Mouse (Mus musculus): ENCODE measurements around the gene Ppm1n.

Ppm1n gene

DNA sequence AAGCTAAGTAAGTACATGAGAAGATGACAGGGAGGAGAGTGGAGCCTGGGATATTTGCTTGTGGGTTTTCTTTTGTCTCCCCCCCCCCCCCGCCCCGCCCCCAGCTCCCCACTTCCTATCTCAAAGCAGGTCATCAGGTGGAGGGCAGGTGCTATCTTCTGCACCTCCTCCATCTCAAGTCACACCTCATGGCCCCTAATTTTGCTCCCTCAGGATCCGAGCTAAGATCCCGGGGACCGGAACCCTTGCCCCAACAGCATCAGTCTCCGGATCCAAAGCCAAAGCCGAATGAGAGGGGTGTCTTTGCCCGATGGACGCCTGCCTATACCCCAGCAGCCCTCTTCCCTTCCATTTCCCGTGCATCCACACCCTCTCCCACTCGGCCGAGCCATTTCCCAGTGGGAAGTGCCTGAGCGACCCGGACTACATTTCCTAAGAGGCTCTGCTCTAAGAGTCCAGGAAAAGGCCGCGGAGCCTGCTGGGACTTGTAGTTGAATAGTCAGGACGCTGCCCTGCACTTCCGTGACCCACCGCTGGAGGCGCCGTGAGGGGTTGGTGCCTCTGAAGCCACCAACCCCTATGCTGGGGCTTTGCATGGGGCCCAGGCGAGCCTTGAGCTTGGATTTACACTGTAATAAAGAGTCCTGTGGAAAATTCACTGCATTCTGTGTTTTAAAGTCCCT, 15.8 kb upstream of the Ppm1n start:
- in situ Hi-C loops (cut with MboI; ENCODE audit: low pct_unique_long_range_greater_than_20kb in 1 of 2, low sequenced_read_pairs in 2 of 2, unreplicated experiment in 1 of 2): no loop called here

DNA sequence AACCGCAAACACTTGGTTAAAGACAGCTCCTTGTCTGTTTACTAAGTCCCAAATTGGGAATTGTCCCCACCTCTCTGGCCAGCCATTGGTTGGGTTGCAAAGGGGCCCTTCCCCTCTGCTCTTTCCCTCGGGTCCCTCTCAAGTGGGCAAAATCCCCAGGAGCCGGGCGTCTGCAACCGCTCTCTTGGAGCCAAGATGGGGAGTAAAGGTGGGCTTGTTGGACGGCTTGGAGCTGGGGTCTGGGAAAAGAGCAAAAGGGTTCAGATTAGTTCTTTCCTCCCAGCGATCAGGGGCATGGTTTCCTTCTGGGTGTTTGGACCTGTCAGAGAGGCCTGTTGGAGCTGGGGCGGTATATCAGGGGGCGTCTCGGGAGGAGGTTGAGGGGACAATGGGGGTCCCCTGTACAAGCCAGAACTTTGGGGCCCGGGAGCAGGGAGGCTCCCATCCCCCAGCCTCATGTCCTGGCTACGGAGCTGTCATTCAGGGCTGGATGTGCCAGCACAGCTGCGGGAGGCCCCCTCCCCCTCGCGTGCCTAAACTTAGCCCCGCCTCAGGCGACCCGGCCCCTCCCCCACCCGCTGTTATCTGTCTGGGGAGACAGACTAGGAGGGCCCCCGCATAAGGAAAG, 11.2 kb upstream of the Ppm1n start:
- in situ Hi-C loops (cut with MboI; ENCODE audit: low pct_unique_long_range_greater_than_20kb in 1 of 2, low sequenced_read_pairs in 2 of 2, unreplicated experiment in 1 of 2): no loop called here

GRCm38 (mm10) chr7:19284763-19285162, 4.9 kb upstream of the Ppm1n start:
- in situ Hi-C loops (cut with MboI; ENCODE audit: low pct_unique_long_range_greater_than_20kb in 1 of 2, low sequenced_read_pairs in 2 of 2, unreplicated experiment in 1 of 2): loop anchor here in 1 of 2 experiments (5.0 kb wide), 1 partner anchor 52 kb away; no protein-coding TSS in a partner anchor

DNA sequence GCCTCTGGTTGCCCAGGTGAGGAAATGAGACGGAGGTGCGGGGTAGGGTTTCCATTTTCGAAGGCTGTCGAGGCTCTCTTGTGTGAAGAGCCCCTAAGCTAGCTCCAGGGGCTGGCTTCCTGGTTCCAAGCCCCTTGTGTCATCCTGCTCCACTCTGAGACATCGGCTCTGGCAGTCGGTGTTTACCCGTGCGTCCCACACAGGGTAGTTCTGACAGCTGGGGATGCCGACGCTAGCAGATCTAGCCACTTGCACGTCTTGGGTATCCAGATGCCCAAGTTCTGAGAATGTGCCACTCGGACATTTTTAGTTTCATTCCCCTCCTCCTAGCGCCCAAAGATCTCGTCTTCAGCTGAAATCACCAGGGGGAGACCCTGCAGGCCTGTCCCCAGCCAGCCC, 3.5 kb upstream of the Ppm1n start:
- in situ Hi-C loops (cut with MboI; ENCODE audit: low pct_unique_long_range_greater_than_20kb in 1 of 2, low sequenced_read_pairs in 2 of 2, unreplicated experiment in 1 of 2): loop anchor here in 1 of 2 experiments (5.0 kb wide), 1 partner anchor 51 kb away; no protein-coding TSS in a partner anchor

DNA sequence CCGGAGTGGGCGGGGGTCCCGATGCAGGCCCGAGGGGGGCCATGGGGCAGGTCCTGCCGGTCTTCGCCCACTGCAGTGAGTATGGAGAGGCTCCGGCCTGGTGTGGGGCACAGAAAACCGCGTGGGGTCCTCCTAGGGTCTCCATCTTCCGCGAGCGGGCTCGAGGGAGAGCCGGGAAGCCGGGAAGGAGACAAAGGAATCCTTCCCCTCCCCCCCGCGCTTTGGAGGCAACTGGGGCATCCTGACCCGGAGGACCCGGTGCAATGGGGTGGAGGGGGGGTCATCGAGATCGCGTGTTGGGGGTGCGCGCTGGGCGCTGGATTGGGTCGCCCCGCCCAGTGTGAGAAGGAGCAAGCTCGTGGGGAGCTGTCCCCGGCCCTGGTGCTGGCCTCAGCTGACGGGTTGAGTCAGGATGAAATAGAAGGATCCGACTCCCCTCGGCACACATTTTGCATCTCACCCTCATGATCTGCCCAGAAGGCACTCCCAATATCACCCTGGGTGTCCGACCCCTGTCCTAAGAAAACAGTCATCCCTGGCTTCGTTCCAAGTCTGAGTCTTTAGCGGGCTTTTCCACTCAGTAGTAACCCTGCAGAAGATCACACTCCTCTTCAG, 3.0 kb upstream of the Ppm1n start:
- in situ Hi-C loops (cut with MboI; ENCODE audit: low pct_unique_long_range_greater_than_20kb in 1 of 2, low sequenced_read_pairs in 2 of 2, unreplicated experiment in 1 of 2): loop anchor here in 1 of 2 experiments (5.0 kb wide), 1 partner anchor 51 kb away; no protein-coding TSS in a partner anchor

DNA sequence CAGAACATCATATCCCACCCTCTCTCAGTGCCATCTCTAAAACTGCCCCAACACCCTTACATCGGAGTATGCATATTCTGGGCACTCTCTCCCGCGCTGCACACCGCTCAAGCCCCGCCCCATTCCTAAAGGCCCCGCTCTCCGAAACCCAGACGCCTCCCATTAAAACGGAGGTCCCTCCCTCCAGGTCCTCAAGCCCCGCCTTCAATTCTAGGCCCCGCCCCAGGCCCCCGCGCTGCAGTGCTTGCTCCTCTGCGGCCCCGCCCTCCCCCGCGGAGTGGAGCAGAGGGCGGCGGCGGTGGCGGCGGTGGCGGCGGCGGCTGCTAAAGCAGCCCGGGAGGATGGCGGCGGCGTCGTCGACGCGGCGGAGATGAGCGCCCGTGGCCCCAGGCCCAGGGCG, 2.5 kb upstream of the Ppm1n start, which contains the start of gene Rtn2:
Gene Rtn2 (plus strand): TSS at position 240 of the 400 bp plus-strand sequence.
- in situ Hi-C loops (cut with MboI; ENCODE audit: low pct_unique_long_range_greater_than_20kb in 1 of 2, low sequenced_read_pairs in 2 of 2, unreplicated experiment in 1 of 2): loop anchor here in 1 of 2 experiments (5.0 kb wide), 1 partner anchor 50 kb away; no protein-coding TSS in a partner anchor

DNA sequence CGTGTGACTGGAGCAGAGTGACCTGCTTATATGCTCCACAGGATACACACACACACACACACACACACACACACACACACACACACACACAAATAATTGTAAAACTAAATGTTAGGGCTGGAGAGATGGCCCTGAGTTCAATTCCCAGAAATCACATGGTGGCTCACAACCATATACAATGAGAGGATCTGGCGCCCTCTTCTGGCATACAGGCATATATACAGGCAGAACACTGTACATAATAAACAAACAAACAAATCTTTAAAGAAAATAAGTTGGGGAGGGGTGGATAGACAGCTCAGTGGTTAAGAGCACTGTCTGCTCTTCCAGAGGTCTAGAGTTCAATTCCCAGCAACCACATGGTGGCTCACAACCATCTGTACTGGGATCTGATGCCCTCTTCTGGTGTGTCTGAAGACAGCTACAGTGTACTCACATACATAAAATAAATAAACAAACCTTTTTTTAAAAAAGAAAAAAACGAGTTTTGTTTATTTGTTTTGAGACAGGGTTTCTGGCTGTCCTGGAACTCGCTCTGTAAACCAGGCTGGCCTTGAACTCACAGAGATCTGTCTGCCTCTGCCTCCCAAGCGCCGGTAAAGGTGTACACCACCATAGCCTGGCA, 1.9 kb upstream of the Ppm1n start:
- in situ Hi-C loops (cut with MboI; ENCODE audit: low pct_unique_long_range_greater_than_20kb in 1 of 2, low sequenced_read_pairs in 2 of 2, unreplicated experiment in 1 of 2): loop anchor here in 1 of 2 experiments (5.0 kb wide), 1 partner anchor 49 kb away; no protein-coding TSS in a partner anchor

DNA sequence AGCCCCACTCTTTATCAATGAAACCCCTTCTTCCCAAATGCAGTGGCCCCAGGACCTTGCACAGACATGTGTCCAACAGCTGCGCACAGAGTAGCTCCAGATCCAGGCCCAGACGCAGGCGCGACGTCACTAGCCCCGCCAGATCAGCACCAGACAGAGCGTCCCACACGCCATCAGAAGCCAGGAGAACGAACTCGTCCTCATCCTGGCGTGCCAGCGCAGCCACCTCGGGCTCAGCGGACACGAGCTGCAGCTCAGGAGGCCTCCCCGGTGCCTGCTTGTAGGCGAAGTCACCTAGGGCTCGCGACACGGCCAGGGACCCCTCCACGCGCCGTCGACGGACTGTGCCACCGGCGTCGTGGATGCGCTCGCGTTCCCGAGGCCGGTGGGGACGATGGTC, 812 bp downstream of the Ppm1n start:
- in situ Hi-C loops (cut with MboI; ENCODE audit: low pct_unique_long_range_greater_than_20kb in 1 of 2, low sequenced_read_pairs in 2 of 2, unreplicated experiment in 1 of 2): loop anchor here (5.0 to 10.0 kb wide), 3 partner anchors 47 to 82 kb away; partner anchors contain the start of gene Gpr4 (in 1 of the 2)

- in situ Hi-C loops (cut with MboI; ENCODE audit: low pct_unique_long_range_greater_than_20kb in 1 of 2, low sequenced_read_pairs in 2 of 2, unreplicated experiment in 1 of 2): loop anchor here (5.0 to 10.0 kb wide), 3 partner anchors 44 to 79 kb away; partner anchors contain the start of gene Gpr4 (in 1 of the 2)
Observed at GRCm38 (mm10) chr7:19276253-19276652, 3.6 kb downstream of the Ppm1n start.

GRCm38 (mm10) chr7:19272173-19272764, 7.6 kb downstream of the Ppm1n start:
- in situ Hi-C loops (cut with MboI; ENCODE audit: low pct_unique_long_range_greater_than_20kb in 1 of 2, low sequenced_read_pairs in 2 of 2, unreplicated experiment in 1 of 2): loop anchor here in 1 of 2 experiments (10.0 kb wide), 1 partner anchor 57 kb away; the partner anchor contains the start of gene Gpr4

- in situ Hi-C loops (cut with MboI; ENCODE audit: low pct_unique_long_range_greater_than_20kb in 1 of 2, low sequenced_read_pairs in 2 of 2, unreplicated experiment in 1 of 2): loop anchor here in 1 of 2 experiments (10.0 kb wide), 1 partner anchor 57 kb away; the partner anchor contains the start of gene Gpr4
Observed at GRCm38 (mm10) chr7:19271238-19272172, 8.4 kb downstream of the Ppm1n start, which contains the start of gene Vasp. TSS of gene Vasp (minus strand) at chr7:19271817.

- in situ Hi-C loops (cut with MboI; ENCODE audit: low pct_unique_long_range_greater_than_20kb in 1 of 2, low sequenced_read_pairs in 2 of 2, unreplicated experiment in 1 of 2): loop anchor here in 1 of 2 experiments (10.0 kb wide), 1 partner anchor 56 kb away; the partner anchor contains the start of gene Gpr4
Observed at GRCm38 (mm10) chr7:19270509-19271237, 9.2 kb downstream of the Ppm1n start.

DNA sequence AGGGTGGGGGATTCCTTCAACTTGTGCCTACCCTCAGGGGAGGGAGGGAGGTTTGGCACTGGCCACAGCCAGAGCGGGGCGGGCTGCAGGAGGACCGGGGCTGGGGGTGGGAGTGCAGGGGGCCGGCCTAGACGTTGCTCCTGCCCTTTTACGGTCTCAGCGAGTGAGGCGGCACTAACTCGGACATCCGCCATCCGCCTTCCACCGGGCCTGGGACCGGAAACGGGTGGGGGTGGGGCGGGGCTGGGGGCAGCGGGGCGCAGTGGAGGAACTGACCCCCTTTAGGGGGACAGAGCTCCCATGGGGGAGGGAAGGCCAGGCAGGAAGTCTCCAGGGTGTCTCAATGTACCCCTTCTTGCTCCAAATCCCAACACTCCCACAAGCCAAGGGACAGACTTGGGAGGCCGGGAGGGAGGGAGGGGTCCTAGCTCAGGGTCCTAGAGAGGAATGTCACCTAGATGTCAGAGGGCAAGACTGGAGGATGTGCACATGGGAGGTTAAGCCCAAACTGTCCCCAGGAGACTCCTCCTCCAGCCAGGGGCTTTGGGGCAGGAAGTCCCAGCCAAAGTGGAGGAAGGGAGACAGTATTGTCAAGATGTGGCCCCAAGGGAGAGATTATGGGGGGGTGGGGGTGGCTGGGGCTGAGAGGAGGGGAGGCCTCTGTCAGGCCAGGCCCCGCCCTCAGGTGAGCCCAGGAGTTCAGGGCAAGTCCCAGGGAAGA, 10.0 kb downstream of the Ppm1n start:
- in situ Hi-C loops (cut with MboI; ENCODE audit: low pct_unique_long_range_greater_than_20kb in 1 of 2, low sequenced_read_pairs in 2 of 2, unreplicated experiment in 1 of 2): loop anchor here in 1 of 2 experiments (10.0 kb wide), 1 partner anchor 55 kb away; the partner anchor contains the start of gene Gpr4

DNA sequence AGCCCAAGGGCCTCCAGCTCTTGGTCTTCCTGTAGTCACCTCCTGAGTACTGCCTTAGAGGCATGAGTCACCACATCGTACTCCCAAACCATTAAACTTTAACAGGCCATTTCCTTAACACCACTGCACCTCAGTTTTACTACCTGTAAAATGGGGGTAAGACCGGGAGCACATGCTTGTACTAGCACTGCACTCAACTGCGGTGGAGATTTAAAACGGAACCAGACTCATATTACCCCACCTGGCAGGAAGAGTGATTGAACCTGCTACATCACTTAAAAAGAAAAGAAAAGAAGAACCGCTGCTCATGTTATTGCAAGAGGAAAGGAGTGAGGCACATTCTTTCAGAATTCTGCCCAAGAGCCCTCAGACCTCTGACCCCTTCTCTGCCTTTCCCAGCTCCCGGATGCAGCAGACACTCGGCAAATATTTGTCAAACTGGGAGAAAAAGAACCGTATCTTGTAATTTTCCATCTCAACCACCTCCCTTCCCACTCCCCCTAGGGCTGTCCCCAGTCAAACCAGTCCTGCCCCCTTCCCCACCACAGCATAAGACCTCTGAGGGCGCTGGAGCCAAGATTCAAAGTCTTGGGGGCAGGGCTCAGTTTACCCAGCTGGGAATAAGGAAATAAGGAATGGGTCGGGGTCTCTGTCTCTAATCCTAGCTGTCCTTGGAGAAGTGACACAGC, 10.7 kb downstream of the Ppm1n start:
- in situ Hi-C loops (cut with MboI; ENCODE audit: low pct_unique_long_range_greater_than_20kb in 1 of 2, low sequenced_read_pairs in 2 of 2, unreplicated experiment in 1 of 2): no loop called here

GRCm38 (mm10) chr7:19267051-19267450, 12.8 kb downstream of the Ppm1n start:
- in situ Hi-C loops (cut with MboI; ENCODE audit: low pct_unique_long_range_greater_than_20kb in 1 of 2, low sequenced_read_pairs in 2 of 2, unreplicated experiment in 1 of 2): no loop called here
